Mouse (Mus musculus) gastrocnemius, postnatal 14 days (tissue): ENCODE data around the gene Gse1. TPM values are rescaled to one million over a fixed set of nuclear protein-coding genes. Genes with fewer than 3 reads are reported as not detected.

ENCODE experiments used
- DNase-seq: peaks from one replicate; pipeline ENCODE4 v3.0.0; 2021; ENCODE audit warnings: mixed read lengths
- intact Hi-C: fragments of 180-260 bp; cut with DNase I; formaldehyde crosslinking; loops from one replicate; pipeline ENCODE4 v1.15.1; 2025; ENCODE audit warnings: low total_unique reads
- total RNA-seq, 2 experiments: library from RNA; stranded (reverse); gene quantifications; 2 replicates each; pipeline ENCODE4 v1.2.3; 2021

Gse1 gene
- total RNA-seq, 2 experiments from 2014 or later: 22.7 to 28.7 TPM

DNA sequence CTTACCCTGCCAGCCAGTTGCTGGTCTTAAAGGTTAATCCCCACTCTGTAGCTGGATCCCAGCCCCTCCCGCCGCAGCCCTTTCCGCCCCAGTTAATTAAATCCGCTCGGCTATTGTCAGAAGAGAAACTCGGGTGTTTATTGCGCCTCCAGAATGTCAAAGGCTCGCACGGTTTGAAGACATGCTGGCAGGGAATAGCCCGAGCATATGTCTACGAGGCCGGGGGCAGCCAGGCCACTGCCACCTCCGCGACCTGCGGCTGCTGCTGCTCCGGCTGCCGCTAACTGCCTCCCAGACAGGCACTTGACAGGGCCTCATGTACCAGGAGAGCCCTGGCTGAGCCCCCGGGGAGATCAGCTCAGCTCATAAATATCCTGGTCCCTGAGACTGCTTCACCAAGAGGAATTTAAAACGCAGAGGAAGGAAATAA, 276.8 kb downstream of the Gse1 start:
- intact Hi-C loops: no loop called here
- no peak for DNase-seq

DNA sequence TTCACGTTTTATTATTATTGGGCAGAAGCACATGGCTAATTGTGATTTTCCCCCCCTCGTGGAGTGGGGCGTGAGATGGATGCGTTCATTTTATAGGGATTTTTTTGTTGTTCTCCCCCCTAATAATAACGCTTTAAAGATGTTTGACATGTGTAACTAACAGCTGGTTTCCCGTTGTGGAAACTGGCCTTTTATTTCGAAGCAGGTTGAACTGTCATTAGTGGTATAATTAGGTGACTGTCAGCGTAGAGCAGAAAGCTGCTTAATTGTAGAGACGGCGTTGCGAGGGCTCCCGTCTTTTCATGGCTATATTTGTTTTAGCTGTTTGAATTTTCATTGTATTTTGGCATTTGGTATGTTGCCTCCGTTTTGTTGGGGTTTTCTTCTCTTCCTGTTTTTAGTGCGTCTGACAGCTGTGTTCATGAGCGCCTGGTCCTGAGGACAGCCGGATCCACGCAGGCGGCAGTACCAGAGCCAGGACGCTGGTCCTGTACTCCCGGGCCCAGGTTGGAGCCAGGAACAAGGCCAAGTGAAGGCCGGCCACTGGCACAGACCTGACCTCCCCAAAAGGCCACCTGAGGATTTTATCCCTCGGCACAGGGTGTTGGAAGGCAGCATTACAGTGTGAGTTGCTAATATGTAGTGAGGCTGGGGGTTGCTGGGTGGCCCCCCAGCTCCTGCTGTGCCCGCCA, 277.5 kb downstream of the Gse1 start:
- DNase-seq: no peak
- intact Hi-C loops: no loop called here

DNA sequence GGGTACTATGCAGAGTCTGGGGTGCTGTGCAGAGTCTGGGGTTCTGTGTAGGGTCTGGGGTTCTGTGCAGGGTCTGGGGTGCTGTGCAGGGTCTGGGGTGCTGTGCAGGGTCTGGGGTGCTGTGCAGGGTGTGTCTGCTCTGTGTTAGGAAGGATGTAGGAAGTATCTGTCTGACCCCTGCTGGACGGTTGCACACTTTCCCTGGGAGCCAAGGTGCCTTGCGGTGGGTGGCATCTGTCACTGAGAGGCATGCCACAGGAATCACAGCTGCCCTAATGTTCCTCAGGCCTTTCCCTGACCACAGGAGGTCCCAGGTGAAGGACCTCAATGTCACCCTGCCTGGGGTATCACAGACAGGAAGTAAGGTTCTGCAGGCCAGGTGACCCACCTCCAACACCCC, 278.3 kb downstream of the Gse1 start:
- intact Hi-C loops: no loop called here
- no peak for DNase-seq

DNA sequence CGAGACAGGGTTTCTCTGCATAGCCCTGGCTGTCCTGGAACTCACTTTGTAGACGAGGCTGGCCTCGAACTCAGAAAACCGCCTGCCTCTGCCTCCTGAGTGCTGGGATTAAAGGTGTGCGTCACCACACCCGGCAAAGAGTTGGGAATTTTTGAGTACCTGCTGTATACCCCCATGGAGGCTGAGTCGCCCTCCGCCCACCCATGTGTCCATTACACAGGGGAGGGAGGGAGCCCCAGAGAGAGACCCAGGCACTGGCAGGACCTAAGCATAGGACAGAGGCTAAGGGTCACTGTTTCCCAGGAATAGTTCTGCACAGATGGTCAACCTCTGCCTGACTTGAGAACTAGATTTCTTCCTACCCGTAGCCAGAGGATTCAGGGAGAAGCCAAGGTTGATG, 279.0 kb downstream of the Gse1 start:
- intact Hi-C loops: no loop called here
- no peak for DNase-seq

DNA sequence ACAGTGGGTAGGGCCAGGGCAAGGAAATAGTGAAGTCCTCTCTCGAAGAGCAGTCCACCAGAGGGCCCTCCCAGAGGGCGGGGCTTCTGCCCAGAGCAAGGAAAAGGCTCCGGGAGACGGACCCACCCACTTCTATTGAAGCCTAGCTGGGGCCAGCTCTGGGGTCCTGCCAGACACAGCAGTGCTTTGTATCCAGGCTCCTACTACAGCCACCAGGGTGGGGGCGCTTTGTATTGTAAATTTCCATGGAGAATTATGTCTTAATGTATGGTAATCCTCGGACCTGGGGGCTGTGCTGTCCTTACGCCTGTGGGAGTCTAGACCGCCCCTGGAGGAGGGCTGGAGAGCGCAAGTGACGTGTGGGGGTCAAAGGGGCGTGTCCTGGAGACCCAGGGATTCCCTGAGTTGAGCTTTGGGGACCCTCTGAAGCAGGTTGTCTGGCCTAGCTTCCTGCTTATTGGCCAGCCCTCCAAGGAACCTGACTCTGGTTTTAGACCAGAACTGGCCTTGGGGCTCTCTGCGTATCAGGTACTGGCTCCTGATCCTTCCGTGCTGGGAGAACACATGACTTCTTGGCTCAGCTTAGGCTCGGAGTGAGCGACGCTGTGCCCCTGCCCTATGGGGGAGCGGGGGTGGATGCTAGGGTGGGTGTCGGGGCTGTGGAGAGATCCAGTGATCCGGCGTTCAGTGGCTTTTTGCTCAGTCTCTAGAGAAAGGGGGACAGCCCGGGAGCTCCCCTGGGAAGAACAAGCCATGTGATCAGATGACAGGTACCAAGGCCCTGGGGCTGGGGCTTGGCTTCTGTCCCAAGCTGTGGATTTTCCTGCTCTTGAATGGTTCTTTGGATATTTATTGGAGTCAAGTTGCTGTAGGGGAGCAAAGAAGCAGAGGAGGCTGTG, 281.1 kb downstream of the Gse1 start:
- peak; percentile 54 for DNase-seq
- intact Hi-C loops: no loop called here

DNA sequence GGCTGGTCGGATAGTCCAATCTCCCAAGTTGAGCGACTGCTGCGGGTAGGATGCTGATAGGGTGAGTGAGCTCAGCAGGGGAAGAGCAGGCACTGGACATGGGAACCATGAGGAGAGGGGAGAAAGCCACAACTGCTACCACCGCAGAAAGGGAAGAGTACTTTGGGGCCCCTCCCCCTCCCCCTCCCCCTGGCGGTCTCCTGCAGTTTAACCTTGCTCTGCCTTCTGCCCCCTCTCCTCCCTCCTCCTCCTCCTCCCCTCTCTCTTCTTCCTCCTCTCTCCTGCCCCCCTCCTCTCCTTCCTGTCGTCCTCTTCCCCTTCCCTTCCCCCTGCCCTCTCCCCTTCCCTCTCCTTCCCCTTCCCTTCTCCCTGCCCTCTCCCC, 281.8 kb downstream of the Gse1 start:
- intact Hi-C loops: no loop called here
- no peak for DNase-seq

DNA sequence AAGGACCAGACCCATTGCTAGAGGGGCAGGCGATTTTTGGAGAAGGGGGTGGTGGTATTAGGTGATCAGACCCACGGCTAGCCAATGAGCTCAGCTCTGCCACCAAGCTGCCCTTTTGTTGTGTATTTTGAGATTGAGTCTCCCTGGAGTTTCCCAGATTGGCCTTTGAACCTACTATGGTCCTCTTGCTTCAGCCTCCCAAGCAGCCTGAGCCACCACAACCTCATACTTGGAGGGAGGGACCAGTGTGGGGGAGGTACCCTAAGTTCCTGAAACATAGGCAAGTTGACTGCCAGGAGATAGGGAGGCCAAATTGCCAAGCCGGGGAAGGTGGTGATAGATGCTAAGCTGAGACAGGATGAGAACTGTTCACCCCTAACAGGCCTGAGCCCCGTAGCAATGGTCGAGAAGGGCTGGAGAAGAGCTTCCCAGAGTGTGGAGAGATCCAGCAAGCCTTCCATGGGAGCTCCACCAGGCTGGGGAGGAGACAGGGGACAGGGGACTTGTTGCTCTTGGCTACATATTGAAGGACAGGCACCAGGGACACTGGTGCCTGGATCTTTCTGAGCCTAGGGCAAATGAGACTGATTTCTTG, 282.7 kb downstream of the Gse1 start:
- intact Hi-C loops: no loop called here
- no peak for DNase-seq

DNA sequence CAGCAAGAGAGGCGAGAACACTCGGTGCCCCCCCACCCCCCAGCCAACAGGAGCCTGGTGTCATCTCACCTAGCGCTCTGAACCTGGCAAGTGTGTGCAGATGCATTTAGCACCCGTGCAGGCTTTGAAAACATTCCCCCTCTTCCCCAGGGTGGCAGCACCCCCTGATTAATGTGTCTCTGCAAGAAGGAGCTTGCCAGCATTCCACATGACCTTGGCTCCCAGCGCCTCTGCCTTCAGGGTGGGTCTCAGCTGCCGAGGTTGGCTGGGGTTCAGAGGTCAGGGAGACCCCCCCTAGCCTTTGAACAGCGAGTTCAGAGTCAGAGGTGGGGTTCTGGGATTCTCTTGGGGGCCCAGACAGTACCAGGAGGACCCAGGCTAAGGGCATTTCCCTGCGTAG, 283.5 kb downstream of the Gse1 start:
- no peak for DNase-seq
- intact Hi-C loops: no loop called here

DNA sequence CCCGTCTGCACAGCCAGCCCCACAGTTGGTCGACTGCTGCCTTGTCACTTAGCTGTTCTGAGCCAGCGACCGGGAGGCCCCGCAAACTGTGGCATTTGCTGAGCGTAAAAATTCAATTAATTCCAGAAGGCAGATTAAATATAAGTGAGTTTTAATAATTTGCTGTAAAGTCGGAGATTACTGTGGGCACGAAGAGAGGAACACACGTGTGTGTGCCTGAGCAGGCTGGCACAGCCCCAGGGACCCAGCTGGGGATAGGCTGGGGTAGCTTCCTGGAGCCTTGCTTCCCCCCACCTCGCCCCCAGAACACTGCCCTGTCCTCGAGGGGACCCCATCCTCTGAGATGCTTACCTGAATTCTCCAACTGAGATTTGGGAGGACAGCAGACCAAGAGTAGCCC, 284.1 kb downstream of the Gse1 start:
- no peak for DNase-seq
- intact Hi-C loops: no loop called here

DNA sequence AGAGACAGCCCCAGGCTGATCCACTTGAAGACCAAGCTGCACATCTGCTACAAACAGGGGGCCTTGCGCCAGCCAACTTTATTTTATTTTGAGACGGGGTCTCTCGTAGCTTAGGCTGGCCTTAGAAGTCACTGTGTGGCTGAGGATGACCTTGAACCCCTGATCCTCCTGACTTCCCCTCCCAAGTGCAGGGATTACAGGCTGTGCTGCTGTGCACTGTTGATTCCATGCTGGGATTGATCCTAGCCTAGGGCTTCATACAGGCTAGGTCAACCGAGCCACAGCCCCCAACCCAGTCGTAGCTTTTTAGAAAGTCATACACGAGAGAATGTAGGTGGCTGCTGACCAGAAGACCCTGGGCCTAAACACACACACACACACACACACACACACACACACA, 284.9 kb downstream of the Gse1 start:
- intact Hi-C loops: no loop called here
- DNase-seq: no peak

DNA sequence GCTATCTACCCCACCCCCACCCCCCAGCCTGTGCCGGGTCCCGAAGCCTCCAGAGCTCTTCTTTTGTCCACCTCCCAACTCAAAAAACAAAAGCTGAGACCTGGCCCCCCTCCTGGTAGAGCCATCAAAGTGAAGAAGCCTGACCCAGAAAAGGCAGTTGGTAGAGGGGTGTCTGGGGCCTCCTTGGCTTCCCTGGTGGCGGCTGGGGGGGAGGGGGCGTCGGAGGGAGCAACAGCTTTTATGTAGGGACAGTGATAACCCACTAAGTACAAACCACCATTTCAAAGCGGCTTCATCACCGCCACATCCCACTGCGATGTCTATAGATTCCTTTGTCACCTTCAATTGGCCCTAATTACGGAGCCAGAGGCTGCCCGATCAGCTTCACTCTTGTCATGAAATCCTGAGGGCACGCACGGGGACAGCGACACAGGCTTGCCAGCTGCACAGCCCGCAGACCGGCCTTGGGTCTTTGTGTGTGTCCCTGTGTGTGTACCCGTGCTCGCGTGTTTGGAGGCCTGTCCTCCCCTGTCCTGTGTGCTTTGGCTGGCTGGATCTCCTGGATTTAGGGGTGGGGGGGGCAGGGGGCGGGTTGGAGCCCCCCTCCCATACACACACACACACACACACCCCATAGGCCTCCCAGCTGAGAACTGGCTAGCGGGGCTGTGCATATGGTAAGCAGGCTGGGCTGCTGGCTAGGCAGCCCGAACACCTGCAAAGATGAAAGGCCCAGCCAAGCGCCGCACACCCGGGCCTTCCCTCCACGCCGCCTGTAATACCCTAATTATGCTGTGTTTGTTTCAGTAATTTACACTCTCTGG, 285.6 kb downstream of the Gse1 start:
- DNase-seq: no peak
- intact Hi-C loops: no loop called here

DNA sequence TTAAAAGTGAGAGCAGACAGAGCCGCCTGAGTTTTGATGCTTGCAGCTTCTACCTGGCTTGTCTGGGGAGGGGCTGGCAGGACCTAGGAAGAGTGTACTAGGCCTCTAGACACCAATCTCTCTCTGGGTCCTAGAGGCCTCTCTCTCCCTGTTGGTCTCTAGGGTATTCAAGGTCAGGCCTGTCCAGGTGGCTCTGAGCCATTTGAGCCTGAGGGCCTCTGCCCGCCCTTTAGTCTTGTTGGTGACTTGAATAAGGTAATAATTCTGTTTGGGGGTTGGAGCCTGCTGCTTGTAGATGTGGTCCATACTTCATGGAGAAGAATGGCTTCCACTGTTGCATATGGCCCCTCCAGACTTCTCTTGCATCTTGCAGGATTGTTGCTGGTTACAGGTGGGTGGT, 287.0 kb downstream of the Gse1 start:
- DNase-seq: no peak
- intact Hi-C loops: no loop called here

DNA sequence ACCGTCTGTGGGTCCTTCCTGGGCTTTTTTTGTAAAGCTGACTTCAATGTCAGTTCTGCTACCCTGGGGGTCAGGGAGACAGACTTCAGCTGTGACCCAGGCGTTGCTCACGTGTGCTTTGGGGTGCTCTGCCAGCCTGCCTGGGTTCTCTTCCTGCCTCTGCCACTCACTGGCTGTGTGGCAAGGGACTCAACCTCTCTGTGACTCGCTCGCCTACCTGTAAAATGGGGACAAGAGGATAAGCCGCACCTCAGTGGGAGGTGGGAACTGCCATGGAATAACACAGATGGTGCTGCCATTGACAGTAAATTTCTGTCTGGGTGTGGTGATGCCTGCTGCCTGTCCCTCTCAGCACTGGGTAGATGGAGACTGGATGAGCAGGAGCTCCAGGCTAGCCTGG, 287.4 kb downstream of the Gse1 start:
- intact Hi-C loops: no loop called here

DNA sequence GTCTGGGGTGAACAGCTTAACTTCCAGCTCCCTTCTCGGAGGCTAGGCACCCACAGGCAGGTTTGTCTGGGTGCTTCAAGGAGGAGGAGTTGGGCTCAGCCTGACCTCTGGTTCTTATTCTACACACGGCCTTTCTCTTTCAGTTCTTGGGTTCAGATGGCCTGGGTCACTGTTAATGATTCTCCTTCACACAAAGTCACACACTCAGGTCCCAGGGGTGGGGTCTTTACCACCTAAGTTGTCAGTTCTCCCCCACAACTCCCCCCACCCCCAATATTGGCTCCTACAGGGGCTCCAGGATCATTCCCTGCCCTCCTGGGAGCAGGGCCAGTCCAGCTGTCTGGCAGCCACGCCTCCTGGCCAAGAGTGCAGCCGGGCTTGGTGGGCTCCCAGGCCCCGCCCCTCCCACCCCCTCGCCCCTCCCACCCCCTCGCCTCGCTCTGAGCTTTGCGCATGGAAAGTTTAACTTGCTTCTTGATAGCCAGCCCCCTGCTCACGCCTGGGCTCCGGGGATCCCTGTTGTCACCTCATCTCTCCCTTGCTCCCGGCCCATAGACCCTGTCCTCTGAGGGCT, 288.0 kb downstream of the Gse1 start:
- DNase-seq: peak; percentile 66
- intact Hi-C loops: no loop called here

More for the DNA sequence above, 287.4 kb downstream of the Gse1 start:
- no peak for DNase-seq

DNA sequence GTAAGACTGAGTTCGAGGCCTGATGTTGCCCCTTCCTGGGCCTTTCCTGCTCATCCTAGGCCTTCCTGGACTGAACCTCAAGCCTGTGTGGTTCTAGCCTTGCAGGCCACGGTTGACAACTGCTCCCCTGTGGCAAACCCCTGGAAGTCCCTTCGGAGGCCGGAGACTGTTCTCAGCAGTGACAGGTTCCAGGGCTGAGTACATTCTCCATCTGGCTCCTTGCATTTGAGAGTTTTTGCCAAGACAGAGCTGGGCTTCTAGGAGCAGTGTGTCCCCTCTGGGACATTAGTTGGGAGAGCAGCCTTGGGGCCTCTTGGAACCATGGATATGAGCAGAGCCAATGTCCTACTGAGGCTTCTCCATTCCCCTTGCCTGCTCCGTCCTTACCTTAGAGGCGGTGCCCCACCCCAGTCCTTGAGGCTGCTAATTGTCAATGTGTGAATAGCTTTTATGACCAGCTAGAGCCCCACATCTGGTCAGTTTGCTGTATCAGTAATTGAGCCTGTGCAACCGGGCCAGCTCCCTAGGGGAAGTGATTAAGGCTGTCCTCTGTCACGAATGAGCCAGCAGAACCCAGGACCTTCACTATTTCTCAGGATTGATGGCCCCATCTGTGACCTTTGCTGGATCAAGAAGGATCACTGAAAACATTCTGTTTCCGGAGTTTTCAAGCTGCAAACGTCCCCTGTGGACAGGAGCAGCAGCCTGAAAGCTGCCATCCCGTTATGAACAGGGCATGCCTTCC, 289.6 kb downstream of the Gse1 start:
- intact Hi-C loops: no loop called here
- DNase-seq: no peak

DNA sequence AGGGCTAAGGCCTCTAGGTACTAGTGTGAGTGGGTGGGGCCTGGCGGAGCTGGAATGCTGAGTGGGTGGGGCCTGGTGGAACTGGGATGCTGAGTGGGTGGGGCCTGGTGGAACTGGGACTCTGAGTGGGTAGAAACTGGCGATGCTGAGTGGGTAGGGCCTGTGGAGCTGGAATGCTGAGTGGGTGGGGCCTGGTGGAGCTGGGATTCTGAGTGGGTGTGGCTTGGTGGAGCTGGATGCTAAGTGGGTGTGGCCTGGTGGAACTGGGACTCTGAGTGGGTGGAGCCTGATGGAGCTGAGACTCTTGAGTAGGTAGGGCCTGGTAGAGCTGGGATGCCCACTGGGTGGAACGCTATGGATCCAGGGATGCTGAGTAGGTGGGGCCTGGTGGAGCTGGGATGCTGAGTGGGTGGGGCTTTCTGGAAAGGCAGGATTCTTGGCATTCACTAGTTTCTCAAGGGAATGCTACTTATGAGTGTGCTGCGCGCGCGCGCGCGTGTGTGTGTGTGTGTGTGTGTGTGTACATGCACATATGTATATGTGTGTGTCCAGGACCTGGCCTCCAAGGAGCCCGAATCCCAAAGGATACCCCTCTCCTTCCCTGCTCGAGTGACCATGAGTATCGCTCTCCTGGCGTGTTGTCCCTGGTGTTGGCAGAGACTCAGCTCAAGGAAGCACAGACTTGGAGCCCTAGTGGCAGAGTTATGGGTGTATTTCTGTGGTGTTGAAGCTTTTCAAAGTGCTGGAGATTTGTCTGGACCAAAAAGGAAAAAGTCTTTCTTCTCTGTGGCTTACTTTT, 290.7 kb downstream of the Gse1 start:
- intact Hi-C loops: no loop called here
- peak; percentile 56 for DNase-seq

DNA sequence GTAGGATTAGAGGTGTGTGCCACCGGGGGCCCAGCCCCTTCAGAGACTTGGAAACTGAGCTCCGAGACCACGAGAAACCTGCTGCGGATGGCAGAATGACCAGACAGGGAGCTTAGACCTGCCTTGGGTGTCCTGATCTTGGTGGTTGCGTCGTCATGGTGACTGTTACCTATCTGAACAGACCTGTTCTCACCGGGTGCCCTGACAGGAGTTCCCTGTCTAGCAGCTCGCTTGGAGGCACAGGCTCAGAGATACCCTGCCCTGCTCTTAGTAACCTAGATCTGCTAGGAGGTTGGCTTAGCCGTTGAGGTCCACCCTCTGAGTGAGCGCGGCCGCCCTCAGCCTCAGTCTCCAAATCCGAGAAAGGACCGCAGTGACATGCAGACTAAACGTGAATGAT, 292.0 kb downstream of the Gse1 start:
- no peak for DNase-seq
- intact Hi-C loops: loop anchor here (10.0 kb wide), 1 partner anchor 195 kb away; no protein-coding TSS in a partner anchor
